Mouse (Mus musculus) lung, adult 2 months (tissue): ENCODE data around the gene Slc4a1. TPM values are rescaled to one million over a fixed set of nuclear protein-coding genes. Genes with fewer than 3 reads are reported as not detected.

Source experiments
- DNase-seq: peaks from one replicate; pipeline ENCODE4 v3.0.0; 2022
- H3K4me1 ChIP-seq: fragments of 200-500 bp; 2 replicates; pipeline ENCODE4 v1.6.1; 2011; ENCODE audit warnings: low read length; ENCODE audit not compliant: control insufficient read depth, insufficient read depth
- H3K4me3 ChIP-seq: fragments of 200-500 bp; replicated peaks from 2 replicates; pipeline ENCODE3; 2011; ENCODE audit warnings: low read depth, mild to moderate bottlenecking, control low read depth, low read length; ENCODE audit errors: extremely low read depth
- CTCF ChIP-seq: fragments of 200-500 bp; IDR thresholded peaks from 2 replicates; pipeline ENCODE4 v1.5.1; 2011; ENCODE audit warnings: mild to moderate bottlenecking, low read length, control low read depth; ENCODE audit not compliant: insufficient read depth
- POLR2A ChIP-seq: fragments of 200-500 bp; IDR thresholded peaks from 2 replicates; pipeline ENCODE4 v1.6.1; 2011; ENCODE audit warnings: low read depth, mild to moderate bottlenecking, control low read depth, low read length, borderline replicate concordance; ENCODE audit errors: extremely low read depth
- WGBS: fragments of 180-500 bp; shearing (Covaris S2); methylation state at CpG from one replicate; pipeline ENCODE4 v1.1.7; 2018; 5-methylcytosine and 5-hydroxymethylcytosine counted together
- polyA plus RNA-seq: library from polyadenylated mRNA; depleted of rRNA; stranded (reverse); fragments of >200 nt; gene quantifications from 2 replicates; pipeline ENCODE4 v1.2.3, GENCODE M21; 2012

The Slc4a1 gene
- polyA plus RNA-seq, 1 experiment: 1.1 TPM

GRCm38 (mm10) chr11:102342742-102343141, 23.3 kb downstream of the Slc4a1 start:
- WGBS: 79% methylated on average over 12 of the region's 12 CpGs
- no peak for DNase-seq
- Histone ChIP-seq H3K4me1 (peaks cover 3% of the 10 kb centered on the region; the same call in 1 of the 2 replicates), H3K4me3 (no peak overlapping the region)
- TF ChIP-seq CTCF: no peak
- TF ChIP-seq POLR2A: no peak

GRCm38 (mm10) chr11:102341101-102341500, 24.9 kb downstream of the Slc4a1 start:
- peaks cover 3% of the 10 kb centered on the region; the same call in 1 of the 2 replicates for H3K4me1 ChIP-seq
- H3K4me3 ChIP-seq: no peak overlapping the region
- no peak for TF ChIP-seq POLR2A
- no peak for TF ChIP-seq CTCF
- 89% methylated on average over 4 of the region's 4 CpGs for WGBS
- DNase-seq: no peak

DNA sequence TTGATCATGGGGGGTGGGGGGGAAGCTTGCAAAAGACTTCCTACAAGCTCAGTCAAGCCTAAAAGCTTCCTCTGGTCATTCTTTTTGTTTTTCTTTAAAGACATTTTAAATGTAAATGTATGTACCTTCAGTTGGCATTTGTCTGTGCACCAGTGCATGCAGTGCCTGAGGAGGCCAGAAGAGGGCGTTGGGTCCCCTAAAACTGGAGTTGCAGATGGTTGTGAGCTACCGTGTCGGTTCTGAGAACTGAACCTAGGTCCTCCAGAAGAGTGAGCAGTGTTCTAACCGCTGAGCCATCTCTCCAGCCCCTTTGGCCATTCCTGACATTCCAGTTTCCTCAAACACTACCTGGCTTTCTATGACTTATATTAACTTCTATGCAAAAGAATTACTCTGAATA, 26.4 kb downstream of the Slc4a1 start:
- 53% methylated on average over 4 of the region's 4 CpGs for WGBS
- no peak for DNase-seq
- Histone ChIP-seq H3K4me3 (no peak overlapping the region), H3K4me1 (peaks cover 8% of the 10 kb centered on the region)
- no peak for TF ChIP-seq POLR2A
- TF ChIP-seq CTCF: peak; percentile 36

GRCm38 (mm10) chr11:102339195-102339594, 26.8 kb downstream of the Slc4a1 start:
- TF ChIP-seq CTCF (no peak), POLR2A (no peak)
- peak; percentile 78 for DNase-seq
- no peak overlapping the region for H3K4me3 ChIP-seq

DNA sequence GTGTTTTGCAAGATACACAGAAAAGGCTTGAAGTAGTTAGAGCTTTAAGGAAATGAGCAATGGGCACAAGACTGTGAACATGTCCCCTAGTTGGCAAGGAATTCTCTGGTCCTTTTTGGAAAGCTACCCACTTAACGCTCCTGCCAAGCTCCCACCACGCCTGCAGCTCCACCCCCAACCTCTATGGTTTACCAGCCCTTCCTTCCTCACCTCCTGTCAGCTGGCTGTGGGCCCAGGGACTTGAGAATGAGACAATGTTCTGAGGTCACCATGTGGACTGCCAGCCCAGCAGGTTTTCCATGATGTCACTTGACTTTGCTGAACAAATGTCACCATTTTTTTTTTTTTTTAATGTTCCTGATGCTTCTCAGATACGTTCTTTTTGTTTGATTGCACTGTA, 27.4 kb downstream of the Slc4a1 start:
- 4% methylated on average over 3 of the region's 3 CpGs for WGBS
- DNase-seq: peak; percentile 79
- TF ChIP-seq POLR2A (no peak), CTCF (no peak)
- peaks cover 9% of the 10 kb centered on the region for H3K4me1 ChIP-seq
- H3K4me3 ChIP-seq: no peak overlapping the region

More at GRCm38 (mm10) chr11:102339195-102339594, 26.8 kb downstream of the Slc4a1 start:
- peaks cover 9% of the 10 kb centered on the region for H3K4me1 ChIP-seq
- 48% methylated on average over 11 of the region's 11 CpGs for WGBS

DNA sequence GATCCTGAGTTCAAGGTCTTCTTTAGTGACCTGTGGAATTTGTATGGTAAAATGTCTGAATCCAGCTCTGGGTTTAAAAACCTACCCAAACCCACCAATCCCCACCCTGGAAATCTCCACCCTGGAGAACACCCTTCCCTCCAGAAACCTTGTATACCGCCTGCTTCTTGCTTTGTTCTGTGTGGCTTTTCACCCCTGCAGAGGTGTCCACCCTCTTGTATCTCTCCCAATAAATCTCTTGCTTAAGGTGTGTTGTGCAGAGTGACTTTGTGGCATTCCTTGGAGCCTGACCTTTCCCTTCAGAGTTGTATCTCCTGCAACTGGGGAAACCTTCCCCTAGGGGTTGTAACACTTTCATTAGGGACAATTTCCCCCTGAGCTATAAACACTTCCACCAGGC, 28.1 kb downstream of the Slc4a1 start:
- no peak for DNase-seq
- Histone ChIP-seq H3K4me1 (peaks cover 9% of the 10 kb centered on the region), H3K4me3 (no peak overlapping the region)
- 69% methylated on average over 1 of the region's 1 CpGs for WGBS
- TF ChIP-seq CTCF: no peak
- TF ChIP-seq POLR2A: no peak

DNA sequence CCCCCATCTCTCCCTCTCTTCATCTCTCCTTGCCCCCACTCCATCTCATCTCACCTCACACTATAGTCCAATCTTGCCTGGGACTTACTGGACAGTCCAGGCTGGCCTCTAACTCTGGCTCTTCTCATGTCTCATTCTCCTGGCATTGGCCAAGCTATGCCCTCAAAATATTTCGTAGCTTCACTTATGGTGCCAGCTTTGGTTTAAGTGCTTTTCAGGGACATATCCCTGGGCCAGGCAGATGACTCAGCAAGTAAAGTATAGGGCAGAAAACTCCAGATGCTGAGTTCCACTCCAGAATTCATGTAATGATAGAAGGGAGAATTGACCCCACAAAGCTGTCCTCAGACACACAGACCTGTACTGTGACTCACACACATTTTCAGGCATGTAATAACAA, 29.8 kb downstream of the Slc4a1 start:
- H3K4me3 ChIP-seq: no peak overlapping the region
- WGBS: 58% methylated on average over 1 of the region's 1 CpGs
- peaks cover 9% of the 10 kb centered on the region for H3K4me1 ChIP-seq
- TF ChIP-seq POLR2A (no peak), CTCF (no peak)
- no peak for DNase-seq

DNA sequence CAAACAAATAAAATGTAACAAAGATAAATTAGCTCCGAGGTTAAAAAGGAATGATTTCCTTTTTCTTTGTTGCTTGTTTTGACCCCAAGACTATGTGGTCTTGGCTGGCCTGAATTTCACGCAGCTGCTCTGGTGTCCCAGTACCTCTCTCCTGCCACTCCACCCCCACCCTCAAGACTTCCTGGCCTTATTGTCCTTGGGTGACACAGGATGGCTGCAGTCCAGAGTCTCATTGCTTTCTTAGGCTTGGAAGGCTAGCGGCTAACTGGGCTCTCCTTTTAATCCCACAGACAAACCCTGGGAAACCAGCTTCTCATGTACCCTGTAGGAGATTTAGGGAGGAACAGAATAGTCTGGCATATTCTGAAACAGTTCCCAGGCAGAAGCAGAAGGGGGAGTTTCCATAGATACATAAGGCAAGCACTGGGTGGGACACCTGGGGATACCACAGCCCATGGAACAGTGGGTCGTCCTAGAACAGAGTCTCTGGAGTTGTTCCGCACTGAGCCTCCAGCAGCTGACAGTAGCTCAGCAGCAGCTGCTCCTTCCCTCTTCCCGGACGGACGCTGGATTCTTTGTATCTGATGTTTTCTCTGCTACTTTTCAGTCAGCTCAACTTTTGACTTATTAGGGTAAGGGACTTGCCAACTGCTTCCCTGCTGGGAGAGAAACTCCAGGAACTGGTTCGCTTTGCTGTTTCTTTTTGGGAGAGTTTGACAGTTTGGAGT, 30.9 kb downstream of the Slc4a1 start:
- no peak overlapping the region for H3K4me3 ChIP-seq
- no peak for TF ChIP-seq CTCF
- no peak for TF ChIP-seq POLR2A
- H3K4me1 ChIP-seq: peaks cover 9% of the 10 kb centered on the region
- DNase-seq: peak; percentile 10
- 22% methylated on average over 9 of the region's 9 CpGs for WGBS

DNA sequence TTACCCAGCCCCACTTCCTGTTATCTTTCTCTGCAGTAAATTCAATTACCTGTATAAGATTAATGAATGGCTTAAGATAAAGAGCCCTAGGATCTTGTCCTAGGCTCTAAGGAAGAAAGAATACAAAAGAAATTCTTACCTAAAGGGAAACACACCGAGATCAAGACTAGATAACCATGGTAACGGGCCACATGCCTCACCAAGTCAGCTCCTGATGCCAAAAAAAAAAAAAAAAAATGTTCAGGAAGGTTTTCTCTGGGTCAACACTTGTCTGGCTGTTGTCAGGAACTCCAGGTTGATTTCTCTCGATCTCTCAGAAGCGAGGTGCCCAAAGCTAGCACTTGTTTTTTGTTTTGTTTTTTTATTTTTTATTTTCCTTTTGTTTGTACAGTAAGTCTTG, 32.0 kb downstream of the Slc4a1 start:
- TF ChIP-seq CTCF: no peak
- TF ChIP-seq POLR2A: no peak
- peaks cover 8% of the 10 kb centered on the region for H3K4me1 ChIP-seq
- no peak for DNase-seq
- 52% methylated on average over 4 of the region's 4 CpGs for WGBS
- H3K4me3 ChIP-seq: no peak overlapping the region

GRCm38 (mm10) chr11:102333061-102333460, 32.9 kb downstream of the Slc4a1 start:
- no peak for TF ChIP-seq POLR2A
- TF ChIP-seq CTCF: no peak
- Histone ChIP-seq H3K4me1 (peaks cover 5% of the 10 kb centered on the region), H3K4me3 (no peak overlapping the region)
- DNase-seq: no peak

DNA sequence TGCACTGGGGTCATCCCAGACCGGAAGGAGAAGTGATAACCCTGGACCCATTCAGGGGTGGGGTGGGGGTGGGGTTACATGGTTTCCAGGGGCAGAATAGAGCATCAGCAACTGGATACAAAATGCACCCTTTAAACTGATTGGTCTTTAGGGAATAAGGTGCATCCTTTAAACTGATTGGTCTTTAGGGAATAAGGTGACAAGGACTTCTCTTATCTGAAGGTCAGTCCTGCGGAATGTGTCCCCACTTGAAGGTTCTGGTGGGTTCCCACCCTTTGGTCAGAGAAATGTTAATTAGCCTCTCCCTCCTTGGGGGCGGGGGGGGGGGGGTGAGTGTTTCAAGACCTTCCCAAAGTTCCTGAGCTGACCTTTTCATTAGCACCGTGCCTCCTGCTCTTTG, 34.2 kb downstream of the Slc4a1 start:
- DNase-seq: no peak
- WGBS: 57% methylated on average over 4 of the region's 4 CpGs
- Histone ChIP-seq H3K4me1 (peaks cover 5% of the 10 kb centered on the region), H3K4me3 (no peak overlapping the region)
- TF ChIP-seq CTCF: no peak
- no peak for TF ChIP-seq POLR2A

DNA sequence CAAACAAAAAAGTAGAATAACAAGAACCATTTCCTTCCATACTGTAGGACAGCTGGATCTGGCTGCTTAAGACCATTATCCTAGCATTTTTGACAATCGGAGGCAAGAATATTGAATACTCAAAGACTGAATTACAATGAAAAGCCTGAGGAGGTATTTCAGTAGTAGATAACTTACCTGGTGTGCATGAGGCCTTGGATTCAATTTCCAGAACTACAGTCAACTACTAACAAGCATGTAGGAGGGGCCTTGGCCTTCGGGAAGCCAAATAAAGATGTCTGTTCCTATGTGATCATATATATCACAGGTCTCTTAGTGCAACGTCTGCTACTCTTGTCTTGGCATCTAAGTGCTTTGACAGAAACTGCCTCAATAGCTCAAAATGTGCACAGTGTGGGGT, 36.0 kb downstream of the Slc4a1 start:
- H3K4me1 ChIP-seq: peaks cover 3% of the 10 kb centered on the region
- no peak for TF ChIP-seq POLR2A
- no peak for TF ChIP-seq CTCF
- H3K4me3 ChIP-seq: no peak overlapping the region
- no peak for DNase-seq
- WGBS: 73% methylated on average over 3 of the region's 3 CpGs
